Mouse (Mus musculus) cerebellum, adult 2 months (tissue): ENCODE measurements around the gene Tedc1. TPM values are rescaled to one million over a fixed set of nuclear protein-coding genes. Genes with fewer than 3 reads are reported as not detected.
A peak's percentile ranks its signal among the peaks of the same experiment; 100 is the strongest.
"Not testable (repeated sequence)": the region's sequence is repeated elsewhere in the genome, so short reads cannot be mapped to it uniquely, and the experiment has no call there.

ENCODE experiments used
- DNase-seq, 2 experiments: peaks; one replicate each; pipeline ENCODE4 v3.0.0; 2021
- H3K27ac ChIP-seq: fragments of 200-500 bp; 2 replicates; pipeline ENCODE4 v1.5.1; 2012; ENCODE audit warnings: low read length, control low read depth, inconsistent platforms; ENCODE audit not compliant: insufficient read depth
- H3K27me3 ChIP-seq: fragments of 200-500 bp; 2 replicates; pipeline ENCODE4 v1.6.1; 2012; ENCODE audit warnings: inconsistent platforms, mild to moderate bottlenecking, low read length, moderate library complexity; ENCODE audit not compliant: control insufficient read depth, insufficient read depth
- H3K4me1 ChIP-seq: fragments of 200-500 bp; 2 replicates; pipeline ENCODE4 v1.6.1; 2011; ENCODE audit warnings: low read length; ENCODE audit not compliant: control insufficient read depth, insufficient read depth
- H3K4me3 ChIP-seq: fragments of 200-500 bp; replicated peaks from 2 replicates; pipeline ENCODE3; 2011; ENCODE audit warnings: mild to moderate bottlenecking, low read depth, low read length, control low read depth; ENCODE audit not compliant: insufficient read depth
- CTCF ChIP-seq: fragments of 200-500 bp; IDR thresholded peaks from 2 replicates; pipeline ENCODE4 v1.5.1; 2011; ENCODE audit warnings: low read depth, mild to moderate bottlenecking, control low read depth, low read length, moderate library complexity, borderline replicate concordance; ENCODE audit not compliant: insufficient read depth
- POLR2A ChIP-seq: fragments of 200-500 bp; IDR thresholded peaks from 2 replicates; pipeline ENCODE4 v1.6.1; 2011; ENCODE audit warnings: low read length, control low read depth, borderline replicate concordance; ENCODE audit not compliant: insufficient read depth
- WGBS: fragments of 180-500 bp; shearing (Covaris S2); methylation state at CpG from one replicate; pipeline ENCODE4 v1.1.7; 2018; 5-methylcytosine and 5-hydroxymethylcytosine counted together
- polyA plus RNA-seq: library from polyadenylated mRNA; depleted of rRNA; stranded (reverse); fragments of >200 nt; gene quantifications from 2 replicates; pipeline ENCODE4 v1.2.3, GENCODE M21; 2012

Gene Tedc1
- polyA plus RNA-seq, 1 experiment = 1.6 TPM

DNA sequence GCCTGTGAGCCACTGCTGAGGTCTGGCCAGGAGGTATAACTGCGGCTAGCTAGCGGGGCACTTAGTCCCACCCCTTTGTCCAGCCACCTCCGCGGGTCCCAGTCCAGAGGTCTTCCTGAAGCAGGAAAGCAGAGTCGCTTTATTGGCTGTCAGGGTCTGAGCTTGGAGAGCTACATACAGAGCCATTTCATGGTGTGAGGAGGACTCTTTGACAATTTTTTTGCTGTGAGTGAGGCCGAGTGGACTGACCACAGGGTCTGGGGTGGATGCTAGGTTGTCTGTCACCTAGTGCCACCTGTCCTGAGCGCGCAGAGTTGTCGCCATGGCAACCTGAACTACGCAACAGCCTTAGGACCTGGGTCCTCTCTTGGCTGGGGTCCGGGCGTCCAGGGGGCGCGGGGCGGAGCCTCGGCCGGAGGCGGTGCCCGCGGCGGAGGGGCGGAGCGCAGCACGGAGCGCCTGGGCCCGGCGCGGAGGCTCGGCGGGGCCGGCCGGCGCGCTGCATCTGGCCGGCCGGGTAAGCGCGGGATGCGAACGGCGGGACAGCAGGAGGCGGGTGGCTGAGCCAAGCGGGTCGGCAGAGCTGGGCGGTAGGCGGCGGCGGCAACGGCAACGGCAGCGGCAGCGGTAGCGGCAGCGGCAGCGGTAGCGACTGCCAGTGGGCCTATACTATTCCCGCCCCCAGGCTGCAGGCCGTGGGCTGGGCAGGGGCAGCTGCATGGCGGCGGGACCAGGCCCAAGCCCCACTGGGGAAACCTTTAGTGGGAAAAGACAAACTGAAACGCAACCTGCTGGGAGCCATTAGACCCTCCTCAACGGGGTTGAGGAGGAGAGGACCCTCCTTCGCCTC is 29.4 kb downstream of the Tedc1 start, which contains the start of gene Tmem121:
Tmem121 (plus strand) TSS at position 489 of the 850 bp plus-strand sequence.
- peak; percentile 60 to 72 for DNase-seq
- peak within 1 kb of the TSS; percentile 86 for H3K4me3 ChIP-seq
- TF ChIP-seq POLR2A (0 out of 2 replicates have a peak, but pooled peaks have one; percentile 18), CTCF (no peak)
- under 1% methylated on average over 63 of the region's 63 CpGs for WGBS
- H3K4me1 ChIP-seq = peaks cover 12% of the 10 kb centered on the region; the same call in 1 of the 2 replicates
- H3K27me3 ChIP-seq = no peaks in the 10 kb centered on the region
- no peak within 1 kb of the TSS; the same call in 1 of the 2 replicates for H3K27ac ChIP-seq

GRCm38 (mm10) chr12:113186326-113187010 is 30.2 kb downstream of the Tedc1 start:
- H3K27me3 ChIP-seq = no peaks in the 10 kb centered on the region
- no peak for TF ChIP-seq POLR2A
- no peak for TF ChIP-seq CTCF
- no peak overlapping the region; the same call in 1 of the 2 replicates for H3K27ac ChIP-seq
- DNase-seq = peak; percentile 29 to 40
- 25% methylated on average over 12 of the region's 12 CpGs for WGBS
- peak overlapping the region; percentile 86 for H3K4me3 ChIP-seq
- H3K4me1 ChIP-seq = peaks cover 12% of the 10 kb centered on the region; the same call in 1 of the 2 replicates

DNA sequence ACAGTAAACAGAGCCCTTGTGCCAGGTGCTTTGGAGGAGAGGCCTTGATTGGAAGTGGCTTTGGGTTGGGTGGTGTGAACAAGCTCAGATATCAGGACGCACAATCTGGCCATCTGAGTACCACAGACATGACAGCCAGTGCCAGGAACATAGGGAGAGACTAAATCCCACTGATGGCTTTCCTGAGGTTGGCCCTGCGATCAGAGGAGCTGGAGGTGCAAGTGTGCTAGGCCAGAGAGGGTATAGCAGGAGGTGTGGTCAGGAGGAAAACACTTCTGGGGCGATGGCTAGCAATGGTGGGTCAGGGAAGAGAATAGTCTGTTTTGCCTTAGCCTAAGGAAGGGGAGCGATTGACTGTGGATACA is 30.8 kb downstream of the Tedc1 start:
- peak; percentile 29 to 48 for DNase-seq
- WGBS = 32% methylated on average over 4 of the region's 4 CpGs
- no peaks in the 10 kb centered on the region for H3K27me3 ChIP-seq
- peaks cover 12% of the 10 kb centered on the region; the same call in 1 of the 2 replicates for H3K4me1 ChIP-seq
- TF ChIP-seq CTCF (no peak), POLR2A (no peak)
- peak overlapping the region; percentile 86 for H3K4me3 ChIP-seq
- no peak overlapping the region for H3K27ac ChIP-seq

DNA sequence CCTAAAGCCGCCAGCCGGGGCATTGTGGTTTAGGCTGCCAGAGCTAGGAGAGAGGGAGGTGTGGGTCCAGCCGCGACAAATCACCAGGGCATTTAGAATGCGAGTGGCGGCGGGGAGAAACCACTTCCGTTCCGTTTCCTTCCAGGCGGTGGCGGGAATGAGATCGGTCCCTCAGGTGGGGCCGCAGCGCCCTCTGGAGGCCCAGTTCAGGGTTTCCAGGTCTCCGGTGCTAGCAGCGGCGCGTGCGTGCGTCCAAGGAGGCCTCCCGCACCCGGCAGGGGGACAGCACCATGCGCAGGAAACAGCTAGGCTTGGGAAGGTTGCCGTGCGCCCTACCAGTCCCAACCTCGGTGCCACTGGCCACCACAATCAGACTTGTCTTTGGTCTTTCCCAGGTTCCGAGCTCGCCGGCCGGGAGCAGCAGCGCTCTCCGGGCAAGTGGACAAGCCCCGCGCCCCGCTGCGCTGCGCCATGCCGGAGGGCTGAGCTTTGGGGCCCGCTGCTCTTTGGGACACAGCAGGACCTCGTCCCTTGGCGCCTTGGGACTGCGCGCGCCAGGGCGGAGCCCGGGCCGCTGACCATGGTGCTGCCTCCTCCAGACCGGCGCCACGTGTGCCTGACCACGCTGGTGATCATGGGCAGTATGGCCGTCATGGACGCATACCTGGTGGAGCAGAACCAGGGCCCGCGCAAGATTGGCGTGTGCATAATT is 31.5 kb downstream of the Tedc1 start:
- H3K4me1 ChIP-seq = peaks cover 12% of the 10 kb centered on the region; the same call in 1 of the 2 replicates
- no peaks in the 10 kb centered on the region for H3K27me3 ChIP-seq
- H3K27ac ChIP-seq = no peak overlapping the region
- WGBS = 2% methylated on average over 56 of the region's 56 CpGs
- TF ChIP-seq POLR2A (0 out of 2 replicates have a peak, but pooled peaks have one; percentile 10), CTCF (peak; percentile 86)
- DNase-seq = peak; percentile 91 to 95
- peak overlapping the region; percentile 86 for H3K4me3 ChIP-seq

DNA sequence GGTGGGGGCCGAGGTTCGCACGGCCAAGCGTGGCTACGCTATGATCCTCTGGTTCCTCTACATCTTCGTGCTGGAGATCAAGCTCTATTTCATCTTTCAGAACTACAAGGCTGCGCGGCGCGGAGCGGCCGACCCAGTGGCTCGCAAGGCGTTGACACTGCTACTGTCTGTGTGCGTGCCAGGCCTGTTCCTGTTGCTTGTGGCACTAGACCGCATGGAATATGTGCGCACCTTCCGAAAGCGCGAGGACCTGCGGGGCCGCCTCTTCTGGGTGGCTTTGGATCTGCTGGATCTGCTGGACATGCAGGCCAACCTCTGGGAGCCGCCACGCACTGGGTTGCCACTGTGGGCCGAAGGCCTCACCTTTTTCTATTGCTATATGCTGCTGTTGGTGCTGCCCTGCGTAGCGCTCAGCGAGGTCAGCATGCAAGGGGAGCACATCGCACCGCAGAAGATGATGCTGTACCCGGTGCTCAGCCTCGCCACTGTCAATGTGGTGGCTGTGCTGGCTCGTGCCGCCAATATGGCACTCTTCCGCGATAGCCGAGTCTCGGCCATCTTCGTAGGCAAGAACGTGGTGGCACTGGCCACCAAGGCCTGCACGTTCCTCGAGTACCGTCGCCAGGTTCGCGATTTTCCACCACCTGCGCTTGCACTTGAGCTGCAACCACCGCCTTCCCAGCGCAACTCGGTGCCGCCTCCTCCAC is 32.3 kb downstream of the Tedc1 start:
- H3K27me3 ChIP-seq = no peaks in the 10 kb centered on the region
- WGBS = 93% methylated on average over 51 of the region's 51 CpGs
- peaks cover 12% of the 10 kb centered on the region; the same call in 1 of the 2 replicates for H3K4me1 ChIP-seq
- peak overlapping the region; percentile 69 for H3K4me3 ChIP-seq
- TF ChIP-seq POLR2A = no peak
- TF ChIP-seq CTCF = no peak
- DNase-seq = peak; percentile 33 to 37
- no peak overlapping the region for H3K27ac ChIP-seq

GRCm38 (mm10) chr12:113193423-113193822 is 37.2 kb downstream of the Tedc1 start:
- Histone ChIP-seq H3K4me1 (no peaks in the 10 kb centered on the region), H3K27me3 (no peaks in the 10 kb centered on the region), H3K27ac (no peak overlapping the region), H3K4me3 (no peak overlapping the region)
- WGBS = 86% methylated on average over 2 of the region's 2 CpGs
- TF ChIP-seq POLR2A = no peak
- TF ChIP-seq CTCF = no peak
- DNase-seq = no peak

- 94% methylated on average over 3 of the region's 6 CpGs for WGBS
Observed at GRCm38 (mm10) chr12:113199132-113199531, 42.9 kb downstream of the Tedc1 start.

More at GRCm38 (mm10) chr12:113199132-113199531, 42.9 kb downstream of the Tedc1 start:
- not testable (repeated sequence) for H3K4me1 ChIP-seq, H3K27ac ChIP-seq, DNase-seq, H3K4me3 ChIP-seq, H3K27me3 ChIP-seq
